Mouse (Mus musculus) MEL (cell line): ENCODE results near the gene Rsu1. TPM values are rescaled to one million over a fixed set of nuclear protein-coding genes. Genes with fewer than 3 reads are reported as not detected.
A peak's percentile ranks its signal among the peaks of the same experiment; 100 is the strongest.

Experiments used
- DNase-seq: peaks from one replicate; pipeline ENCODE4 v3.0.0; 2011; ENCODE audit warnings: low read depth, low spot score
- H3K27ac ChIP-seq: 2 replicates; pipeline ENCODE4 v1.5.1; 2012; ENCODE audit warnings: low read depth, mild to moderate bottlenecking, control low read depth, low read length, moderate library complexity; ENCODE audit not compliant: control insufficient read depth
- H3K27me3 ChIP-seq, 2 experiments: fragments of 150-350 bp in 1 of 2; sonication (generic) in 1 of 2; 2 replicates each; pipeline ENCODE4 v1.6.1; 2012; ENCODE audit warnings: low read length in 2 of 2, mild to moderate bottlenecking in 2 of 2, improper control_type of control experiment in 1 of 2, moderate library complexity in 1 of 2; ENCODE audit not compliant: insufficient read depth in 2 of 2, control insufficient read depth in 1 of 2
- H3K36me3 ChIP-seq, 2 experiments: 2 replicates each; pipeline ENCODE4 v1.6.1; 2012 to 2014; ENCODE audit warnings: low read length in 2 of 2, improper control_type of control experiment in 1 of 2, inconsistent platforms in 1 of 2, mild to moderate bottlenecking in 1 of 2; ENCODE audit not compliant: insufficient read depth in 2 of 2, control insufficient read depth in 1 of 2
- H3K4me1 ChIP-seq, 2 experiments: fragments of 150-350 bp in 1 of 2; sonication (generic) in 1 of 2; 2 replicates each; pipeline ENCODE4 v1.6.1; 2012; ENCODE audit warnings: low read length in 2 of 2, improper control_type of control experiment in 1 of 2, mild to moderate bottlenecking in 1 of 2; ENCODE audit not compliant: insufficient read depth in 2 of 2, control insufficient read depth in 1 of 2
- H3K4me3 ChIP-seq, 2 experiments: fragments of 150-350 bp in 1 of 2; sonication (generic) in 1 of 2; 2 replicates each; pipeline ENCODE4 v1.5.1; 2012; ENCODE audit warnings: low read depth in 2 of 2, low read length in 2 of 2, mild to moderate bottlenecking in 2 of 2, moderate library complexity in 2 of 2, control low read depth in 1 of 2, improper control_type of control experiment in 1 of 2; ENCODE audit not compliant: control insufficient read depth in 1 of 2, insufficient read depth in 1 of 2
- H3K79me2 ChIP-seq: 2 replicates; pipeline ENCODE4 v1.6.1; 2012; ENCODE audit warnings: mild to moderate bottlenecking, low read length, moderate library complexity; ENCODE audit not compliant: control insufficient read depth, poor library complexity, insufficient read depth
- H3K9ac ChIP-seq: 2 replicates; pipeline ENCODE4 v1.6.1; 2012; ENCODE audit warnings: low read depth, mild to moderate bottlenecking, control low read depth, low read length, moderate library complexity; ENCODE audit not compliant: control insufficient read depth, poor library complexity, severe bottlenecking
- H3K9me3 ChIP-seq: fragments of 150-350 bp; sonication (generic); replicated peaks from 2 replicates; pipeline ENCODE4 v1.6.1; 2012; ENCODE audit warnings: mild to moderate bottlenecking, low read length, improper control_type of control experiment, moderate library complexity; ENCODE audit not compliant: insufficient read depth
- CHD1 ChIP-seq: IDR thresholded peaks from 2 replicates; pipeline ENCODE4 v1.6.1; 2012; ENCODE audit warnings: low read depth, mild to moderate bottlenecking, inconsistent platforms, low read length, improper control_type of control experiment
- CHD2 ChIP-seq: IDR thresholded peaks from 2 replicates; pipeline ENCODE4 v1.6.1; 2011; ENCODE audit warnings: low read length, improper control_type of control experiment
- CTCF ChIP-seq, 3 experiments: IDR thresholded peaks in 2 of 3; conservative IDR thresholded peaks in 1 of 3; 2 replicates each; pipeline ENCODE4 v1.5.1; 2011 to 2012; ENCODE audit warnings: low read length in 3 of 3, low read depth in 2 of 3, mild to moderate bottlenecking in 2 of 3, improper control_type of control experiment in 1 of 3, inconsistent platforms in 1 of 3, mixed read lengths in 1 of 3, moderate library complexity in 1 of 3; ENCODE audit not compliant: control insufficient read depth in 1 of 3, insufficient read depth in 1 of 3, poor library complexity in 1 of 3, severe bottlenecking in 1 of 3
- E2F4 ChIP-seq: IDR thresholded peaks from 2 replicates; pipeline ENCODE4 v1.6.1; 2011; ENCODE audit warnings: low read depth, low read length, improper control_type of control experiment, borderline replicate concordance
- GATA1 ChIP-seq: IDR thresholded peaks from 2 replicates; pipeline ENCODE4 v1.6.1; 2011; ENCODE audit warnings: low read depth, low read length, improper control_type of control experiment
- JUND ChIP-seq: IDR thresholded peaks from 2 replicates; pipeline ENCODE4 v1.6.1; 2011; ENCODE audit warnings: low read depth, mild to moderate bottlenecking, improper control_type of control experiment, low read length
- MAFK ChIP-seq: IDR thresholded peaks from 2 replicates; pipeline ENCODE4 v1.6.1; 2011; ENCODE audit warnings: low read depth, mild to moderate bottlenecking, low read length, improper control_type of control experiment, borderline replicate concordance
- MAZ ChIP-seq: IDR thresholded peaks from 2 replicates; pipeline ENCODE4 v1.6.1; 2012; ENCODE audit warnings: low read depth, mild to moderate bottlenecking, inconsistent platforms, low read length, improper control_type of control experiment
- MXI1 ChIP-seq: IDR thresholded peaks from 2 replicates; pipeline ENCODE4 v1.6.1; 2011; ENCODE audit warnings: mild to moderate bottlenecking, low read depth, low read length, improper control_type of control experiment
- MYB ChIP-seq: IDR thresholded peaks from 2 replicates; pipeline ENCODE4 v1.6.1; 2011; ENCODE audit warnings: mild to moderate bottlenecking, low read depth, low read length, improper control_type of control experiment
- NELFE ChIP-seq: IDR thresholded peaks from 2 replicates; pipeline ENCODE4 v1.6.1; 2011; ENCODE audit warnings: low read depth, low read length, improper control_type of control experiment
- NRF1 ChIP-seq: IDR thresholded peaks from 2 replicates; pipeline ENCODE4 v1.6.1; 2014; ENCODE audit warnings: low read depth, mild to moderate bottlenecking, inconsistent platforms, low read length, improper control_type of control experiment, moderate library complexity; ENCODE audit not compliant: poor library complexity, insufficient read depth, severe bottlenecking
- POLR2A ChIP-seq, 2 experiments: IDR thresholded peaks; 2 replicates each; pipeline ENCODE4 v1.6.1; 2011 to 2012; ENCODE audit warnings: low read length in 2 of 2, mild to moderate bottlenecking in 2 of 2, control low read depth in 1 of 2, improper control_type of control experiment in 1 of 2, low read depth in 1 of 2, moderate library complexity in 1 of 2; ENCODE audit not compliant: control insufficient read depth in 1 of 2, insufficient read depth in 1 of 2, poor library complexity in 1 of 2
- POLR2AphosphoS2 ChIP-seq: IDR thresholded peaks from 2 replicates; pipeline ENCODE4 v1.6.1; 2011; ENCODE audit warnings: low read length, improper control_type of control experiment
- POLR2AphosphoS5 ChIP-seq: IDR thresholded peaks from 2 replicates; pipeline ENCODE4 v1.6.1; 2012; ENCODE audit warnings: low read depth, borderline replicate concordance, mild to moderate bottlenecking, inconsistent platforms, low read length, moderate library complexity, mixed read lengths
- RAD21 ChIP-seq: IDR thresholded peaks from 2 replicates; pipeline ENCODE4 v1.6.1; 2011; ENCODE audit warnings: mild to moderate bottlenecking, low read depth, low read length, improper control_type of control experiment
- RCOR1 ChIP-seq: IDR thresholded peaks from 2 replicates; pipeline ENCODE4 v1.6.1; 2012; ENCODE audit warnings: low read depth, mild to moderate bottlenecking, inconsistent platforms, low read length, improper control_type of control experiment
- SMC3 ChIP-seq: IDR thresholded peaks from 2 replicates; pipeline ENCODE4 v1.6.1; 2011; ENCODE audit warnings: low read depth, low read length, improper control_type of control experiment
- TAL1 ChIP-seq: IDR thresholded peaks from 2 replicates; pipeline ENCODE4 v1.6.1; 2012; ENCODE audit warnings: mild to moderate bottlenecking, inconsistent platforms, low read length, moderate library complexity, mixed read lengths
- TBP ChIP-seq: IDR thresholded peaks from 2 replicates; pipeline ENCODE4 v1.8.0; 2011; ENCODE audit warnings: low read depth, low read length, improper control_type of control experiment
- UBTF ChIP-seq: IDR thresholded peaks from 2 replicates; pipeline ENCODE4 v1.6.1; 2012; ENCODE audit warnings: low read depth, mild to moderate bottlenecking, inconsistent platforms, low read length, improper control_type of control experiment, moderate library complexity, borderline replicate concordance; ENCODE audit not compliant: insufficient read depth
- USF1 ChIP-seq: IDR thresholded peaks from 2 replicates; pipeline ENCODE4 v1.6.1; 2014; ENCODE audit warnings: low read depth, mild to moderate bottlenecking, inconsistent platforms, low read length, improper control_type of control experiment, moderate library complexity
- USF2 ChIP-seq, 2 experiments: IDR thresholded peaks; 2 replicates each; pipeline ENCODE4 v1.6.1; 2011 to 2012; ENCODE audit warnings: improper control_type of control experiment in 2 of 2, low read length in 2 of 2, borderline replicate concordance in 1 of 2, inconsistent platforms in 1 of 2, low read depth in 1 of 2, mild to moderate bottlenecking in 1 of 2; ENCODE audit not compliant: insufficient read depth in 1 of 2
- ZC3H11A ChIP-seq: IDR thresholded peaks from 2 replicates; pipeline ENCODE4 v1.6.1; 2012; ENCODE audit warnings: low read depth, mild to moderate bottlenecking, inconsistent platforms, low read length, improper control_type of control experiment
- polyA plus RNA-seq, 2 experiments: library from polyadenylated mRNA; stranded (reverse) in 1 of 2; unstranded in 1 of 2; fragments of >175 nt in 1 of 2; fragments of >200 nt in 1 of 2; gene quantifications; 2 replicates each; pipeline versions ENCODE4 v1.2.1 to v1.2.4; 2012; ENCODE audit warnings: low replicate concordance in 2 of 2, low read depth in 1 of 2; ENCODE audit not compliant: insufficient read length in 2 of 2, insufficient read depth in 1 of 2, missing spikeins in 1 of 2
- total RNA-seq: library from RNA; depleted of rRNA; stranded (reverse); fragments of 300-350 nt; gene quantifications from 2 replicates; pipeline ENCODE4 v1.2.3, GENCODE M21; 2012

Gene Rsu1
- total and polyA plus RNA-seq, 3 experiments, result 58.1 to 81.9 TPM; not detected in 1

DNA sequence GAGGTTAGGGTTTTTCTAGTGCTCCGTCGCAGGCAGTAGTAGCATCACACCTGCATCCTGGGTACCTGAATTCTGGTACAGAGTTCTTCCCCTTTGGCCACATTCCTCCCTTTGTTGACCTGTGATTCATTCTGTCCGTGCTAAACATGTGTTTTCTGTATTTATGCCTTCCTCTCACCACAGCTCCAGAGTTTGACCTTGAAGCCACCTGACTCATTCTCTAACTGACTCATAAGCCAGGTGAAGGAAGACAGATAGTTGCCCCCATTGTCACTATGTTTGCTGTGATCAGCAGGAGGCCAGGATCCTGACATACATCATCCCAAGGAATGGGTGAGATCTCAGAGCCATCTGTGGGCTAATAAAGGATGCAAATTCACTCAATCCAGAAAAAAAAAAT, 32.2 kb upstream of the Rsu1 start:
- H3K9ac ChIP-seq, result no peak overlapping the region
- H3K79me2 ChIP-seq, result no peaks in the 10 kb centered on the region
- H3K36me3 ChIP-seq, result no peaks in the 10 kb centered on the region
- TF ChIP-seq MAFK (no peak), CHD2 (no peak), TAL1 (no peak), GATA1 (no peak), MAZ (no peak), MXI1 (no peak), USF2 (IDR thresholded peaks at IDR 0.05; ENCODE audit: borderline replicate concordance in 1 of 2, insufficient read depth in 1 of 2, low read depth in 1 of 2, low read length in 2 of 2) (no peak), NRF1 (no peak), ZC3H11A (no peak), POLR2A (IDR thresholded peaks at IDR 0.05; ENCODE audit: control insufficient read depth in 1 of 2, insufficient read depth in 1 of 2, low read depth in 1 of 2, low read length in 2 of 2, poor library complexity in 1 of 2) (no peak), E2F4 (no peak), POLR2AphosphoS2 (no peak), UBTF (no peak), TBP (no peak), NELFE (no peak), RCOR1 (no peak), POLR2AphosphoS5 (no peak), JUND (no peak)
- peaks cover 0 to 2% of the 10 kb centered on the region in 2 experiments; a peak in 3 of 4 replicates for H3K27me3 ChIP-seq
- H3K4me1 ChIP-seq, result no peaks in the 10 kb centered on the region
- H3K27ac ChIP-seq, result no peak overlapping the region
- H3K4me3 ChIP-seq, result no peak overlapping the region
- no peak for DNase-seq
- no peaks in the 10 kb centered on the region for H3K9me3 ChIP-seq

DNA sequence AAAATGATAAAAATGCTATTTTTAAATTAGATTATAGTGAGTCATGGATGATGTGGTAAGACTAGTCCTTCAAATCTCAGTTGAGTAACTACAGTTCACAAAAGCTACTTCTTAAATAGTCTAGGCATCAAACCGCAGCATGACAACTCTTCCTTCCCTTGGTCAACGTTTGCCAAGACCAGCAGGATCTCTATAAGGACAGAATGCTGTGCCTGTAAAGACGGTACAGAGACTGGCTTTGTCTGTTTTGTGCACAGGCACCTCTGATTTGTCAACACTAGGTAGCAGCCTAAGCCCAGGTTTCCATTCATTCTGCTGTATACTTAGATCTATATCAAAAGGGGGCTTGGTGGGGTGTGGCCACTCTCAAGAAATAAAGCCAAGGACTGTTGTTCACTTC, 27.8 kb upstream of the Rsu1 start:
- 0 out of 4 replicates have a peak, but pooled peaks cover 0 to 3% of the 10 kb centered on the region in 2 experiments for H3K4me1 ChIP-seq
- DNase-seq, result peak; percentile 7
- H3K27ac ChIP-seq, result no peak overlapping the region
- no peaks in the 10 kb centered on the region for H3K79me2 ChIP-seq
- peaks cover 0 to 2% of the 10 kb centered on the region in 2 experiments; a peak in 1 of 4 replicates for H3K36me3 ChIP-seq
- no peak for TF ChIP-seq USF1
- TF ChIP-seq CHD1, result no peak
- TF ChIP-seq POLR2A (IDR thresholded peaks at IDR 0.05; ENCODE audit: control insufficient read depth in 1 of 2, insufficient read depth in 1 of 2, low read depth in 1 of 2, low read length in 2 of 2, poor library complexity in 1 of 2), result no peak
- TF ChIP-seq MYB, result no peak
- TF ChIP-seq ZC3H11A, result peak; percentile 31; the same call in 1 of the 2 replicates
- peak in 1 of 3 experiments; percentile 35; a peak in 2 of 6 replicates for TF ChIP-seq CTCF (IDR thresholded peaks at IDR 0.05 in 2 of 3, conservative IDR thresholded peaks at IDR 0.05 in 1 of 3; ENCODE audit: control insufficient read depth in 1 of 3, insufficient read depth in 1 of 3, low read depth in 2 of 3, low read length in 3 of 3, poor library complexity in 1 of 3, severe bottlenecking in 1 of 3)
- peak; percentile 46 for TF ChIP-seq SMC3
- peak; percentile 50 for TF ChIP-seq RAD21
- peaks cover 0 to 2% of the 10 kb centered on the region in 2 experiments; a peak in 1 of 4 replicates for H3K27me3 ChIP-seq
- no peak overlapping the region for H3K9ac ChIP-seq
- H3K4me3 ChIP-seq, result no peak overlapping the region
- H3K9me3 ChIP-seq, result no peaks in the 10 kb centered on the region
